Mouse (Mus musculus) spleen, postnatal 10 days (tissue): ENCODE results near the gene Rfng.
"Not testable (repeated sequence)": the region's sequence is repeated elsewhere in the genome, so short reads cannot be mapped to it uniquely, and the experiment has no call there.

ENCODE experiments used
- DNase-seq, 2 experiments: peaks; one replicate each; pipeline ENCODE4 v3.0.0; 2021 to 2022; ENCODE audit warnings: low spot score in 2 of 2

The Rfng gene

GRCm38 (mm10) chr11:120784064-120784791, at the start of gene Rfng, which contains the start of gene Gps1:
Gene Rfng (minus strand): TSS chr11:120784207.
Gene Gps1 (plus strand): TSS chr11:120784272.
- DNase-seq = peak; percentile 77 to 87

GRCm38 (mm10) chr11:120832962-120833361, 49.0 kb upstream of the Rfng start:
- DNase-seq = not testable (repeated sequence)

GRCm38 (mm10) chr11:120831659-120832440, 47.8 kb upstream of the Rfng start:
- DNase-seq = no peak

GRCm38 (mm10) chr11:120830686-120831085, 46.7 kb upstream of the Rfng start:
- no peak for DNase-seq

GRCm38 (mm10) chr11:120829757-120830532, 45.9 kb upstream of the Rfng start:
- no peak for DNase-seq

- no peak for DNase-seq
Observed at GRCm38 (mm10) chr11:120828416-120828815, 44.4 kb upstream of the Rfng start.

- peak in 1 of 2 experiments; percentile 15 for DNase-seq
Observed at GRCm38 (mm10) chr11:120826016-120826953, 42.3 kb upstream of the Rfng start.

GRCm38 (mm10) chr11:120825289-120825863, 41.4 kb upstream of the Rfng start:
- DNase-seq = no peak

- no peak for DNase-seq
Observed at GRCm38 (mm10) chr11:120824787-120825288, 40.8 kb upstream of the Rfng start.

- DNase-seq = peak; percentile 86 to 94
Observed at GRCm38 (mm10) chr11:120823956-120824786, 40.2 kb upstream of the Rfng start, which contains the start of gene Fasn. Gene Fasn (minus strand): TSS chr11:120824547.

GRCm38 (mm10) chr11:120823551-120823947, 39.5 kb upstream of the Rfng start:
- no peak for DNase-seq

GRCm38 (mm10) chr11:120822831-120823550, 39.0 kb upstream of the Rfng start:
- peak; percentile 32 to 46 for DNase-seq

- DNase-seq = no peak
Observed at GRCm38 (mm10) chr11:120822321-120822720, 38.3 kb upstream of the Rfng start.

GRCm38 (mm10) chr11:120821076-120821922, 37.3 kb upstream of the Rfng start:
- no peak for DNase-seq

- no peak for DNase-seq
Observed at GRCm38 (mm10) chr11:120820546-120820945, 36.5 kb upstream of the Rfng start.

- DNase-seq = no peak
Observed at GRCm38 (mm10) chr11:120819556-120819955, 35.5 kb upstream of the Rfng start.

- DNase-seq = no peak
Observed at GRCm38 (mm10) chr11:120818251-120818650, 34.2 kb upstream of the Rfng start.

- no peak for DNase-seq
Observed at GRCm38 (mm10) chr11:120817358-120817757, 33.4 kb upstream of the Rfng start.
